Mouse (Mus musculus) MEL-GATA-1-ER (cell line): Measurements from ENCODE around the gene Pld5.
"Not testable (repeated sequence)": the region's sequence is repeated elsewhere in the genome, so short reads cannot be mapped to it uniquely, and the experiment has no call there.

Experiments used
- DNase-seq: peaks from one replicate; pipeline ENCODE4 v3.0.0-alpha.2; 2012; ENCODE audit warnings: low read depth; ENCODE audit errors: extremely low read depth

The Pld5 gene

GRCm38 (mm10) chr1:176046375-176046774, 228.7 kb downstream of the Pld5 start:
- DNase-seq: no peak

- DNase-seq: no peak
These were observed 232.1 kb downstream of the Pld5 start for GRCm38 (mm10) chr1:176043056-176043455.

DNA sequence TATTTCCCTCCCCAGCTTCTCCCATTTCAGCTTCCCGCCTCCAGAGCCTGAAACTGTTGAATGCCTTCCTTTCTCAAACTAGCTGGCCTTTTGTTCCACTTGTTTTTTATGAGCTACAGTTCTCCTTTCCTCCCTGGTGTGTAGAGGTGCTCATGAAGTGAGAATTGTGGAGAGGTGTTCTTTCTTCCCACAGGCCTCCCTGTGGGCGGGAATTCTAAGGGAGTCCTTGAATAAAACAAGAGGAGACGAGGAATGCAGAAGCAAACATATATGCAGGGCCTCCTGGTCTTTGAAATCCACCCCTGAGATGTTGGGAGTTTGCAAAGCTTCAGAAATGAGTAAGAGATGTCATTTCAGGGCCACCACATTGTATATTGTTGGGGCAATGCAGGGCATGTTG, 235.2 kb downstream of the Pld5 start:
- DNase-seq: no peak

DNA sequence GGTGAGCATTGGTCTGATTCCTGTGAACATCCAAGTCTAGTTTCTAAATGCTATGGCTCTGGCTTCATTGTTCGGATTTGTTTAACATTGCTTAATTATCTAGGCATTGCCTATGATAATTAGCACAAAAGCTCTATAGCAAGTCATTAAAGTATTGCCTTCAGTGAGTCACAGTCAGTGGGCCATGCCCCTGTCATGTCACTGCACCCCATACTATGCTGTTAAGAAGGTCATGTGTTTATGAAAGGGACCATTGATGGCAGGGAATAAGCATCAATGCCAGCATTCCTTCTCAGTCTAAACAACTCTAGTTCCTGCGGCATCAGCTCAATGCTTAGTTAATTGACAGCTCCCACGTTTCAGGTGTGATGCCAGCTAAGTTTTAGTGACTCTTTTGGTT, 239.1 kb downstream of the Pld5 start:
- no peak for DNase-seq

DNA sequence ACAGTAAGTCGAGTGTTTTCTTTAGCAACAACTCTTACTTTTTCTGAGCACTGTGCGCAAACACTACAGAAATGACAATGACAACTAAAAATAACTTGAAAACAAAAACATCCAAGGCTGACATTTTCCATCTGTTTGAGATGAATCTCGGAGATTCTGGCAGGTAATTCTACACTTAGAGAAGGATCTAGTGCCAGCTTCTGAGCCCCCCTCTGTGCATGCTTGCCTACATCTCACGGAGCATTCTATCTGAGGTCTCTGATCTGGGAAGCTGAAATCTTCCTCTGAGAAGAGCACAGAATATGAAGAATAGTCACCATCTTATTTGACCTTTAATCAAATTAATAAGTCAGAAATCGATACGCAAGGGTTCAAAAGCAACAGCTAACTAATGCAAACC, 240.4 kb downstream of the Pld5 start:
- DNase-seq: no peak

DNA sequence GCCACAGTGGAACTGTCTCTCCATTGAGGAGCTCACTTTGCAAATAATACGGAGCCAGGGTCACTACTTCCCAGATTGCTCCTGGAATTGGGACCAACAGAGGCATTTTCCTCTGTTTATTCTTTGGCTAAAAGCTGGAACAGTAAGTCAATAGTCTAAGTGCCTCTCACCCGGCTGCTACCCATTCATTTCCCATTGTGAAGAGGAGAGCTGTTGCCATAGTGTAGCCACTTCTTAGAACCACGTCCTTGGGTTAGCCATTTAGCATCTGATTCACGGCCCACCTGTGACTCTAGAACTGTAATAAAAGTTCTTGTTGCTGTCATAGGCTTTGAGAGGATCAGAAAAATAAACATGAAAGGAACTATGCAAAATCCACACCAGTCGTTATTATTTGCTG, 241.4 kb downstream of the Pld5 start:
- no peak for DNase-seq

- no peak for DNase-seq
These were observed 246.0 kb downstream of the Pld5 start for GRCm38 (mm10) chr1:176029063-176029462.

DNA sequence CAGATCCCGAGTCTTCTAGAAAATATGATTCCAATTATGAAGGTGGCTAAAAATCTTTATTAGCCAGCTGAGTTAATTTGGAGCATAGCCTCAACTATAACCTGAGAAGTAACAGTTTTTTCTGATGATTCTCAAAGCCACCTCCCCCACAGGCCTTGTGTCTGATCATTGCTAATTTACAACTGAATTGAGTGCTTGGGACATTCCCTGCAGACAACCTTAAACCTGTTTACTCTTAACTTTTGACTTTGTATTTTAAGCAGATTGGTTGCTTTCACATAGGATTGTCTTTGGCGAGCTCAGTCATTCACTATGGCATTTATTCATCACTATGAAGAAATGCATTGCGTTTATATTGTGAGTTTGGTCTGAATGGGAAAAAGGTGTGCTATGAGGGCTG, 246.7 kb downstream of the Pld5 start:
- no peak for DNase-seq

DNA sequence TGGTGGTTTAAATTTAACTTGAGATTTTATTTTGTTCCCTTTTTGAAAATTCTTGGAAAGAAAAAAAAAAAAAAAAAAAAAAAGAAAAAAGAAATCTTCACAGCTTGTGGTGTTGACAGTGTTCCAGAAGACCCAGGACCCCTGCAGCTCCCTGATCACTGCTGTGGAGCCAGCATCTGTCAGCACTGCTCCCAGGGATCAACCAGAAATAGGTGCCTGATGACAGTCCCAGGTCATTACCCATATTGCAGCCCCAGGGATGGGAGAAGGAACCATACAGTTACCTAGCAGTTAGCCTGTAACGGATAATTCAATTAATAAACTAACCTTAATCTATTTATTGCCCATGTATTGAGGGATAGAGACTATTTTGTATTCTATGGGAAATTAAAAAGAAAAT, 250.6 kb downstream of the Pld5 start:
- no peak for DNase-seq

GRCm38 (mm10) chr1:176018523-176018922, 256.6 kb downstream of the Pld5 start:
- no peak for DNase-seq

DNA sequence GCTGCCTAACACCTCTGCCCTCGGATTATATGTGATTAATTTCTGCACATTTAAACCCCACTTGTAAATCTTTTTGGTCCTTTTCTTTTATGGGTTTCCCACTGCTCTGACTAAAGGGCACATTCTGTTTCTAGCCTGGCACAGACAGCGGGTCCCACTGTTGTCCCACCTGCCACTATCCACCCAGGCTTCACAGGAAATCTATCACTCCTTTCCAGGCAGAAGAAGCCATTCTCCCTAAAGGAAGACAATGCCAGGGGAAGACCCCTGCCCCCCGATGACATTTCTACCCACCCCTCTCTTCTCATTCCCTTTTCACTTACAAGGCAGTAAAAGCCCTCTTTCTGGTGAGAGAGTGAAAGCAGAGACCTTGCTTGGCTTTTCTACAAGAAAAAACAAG, 259.0 kb downstream of the Pld5 start:
- no peak for DNase-seq

DNA sequence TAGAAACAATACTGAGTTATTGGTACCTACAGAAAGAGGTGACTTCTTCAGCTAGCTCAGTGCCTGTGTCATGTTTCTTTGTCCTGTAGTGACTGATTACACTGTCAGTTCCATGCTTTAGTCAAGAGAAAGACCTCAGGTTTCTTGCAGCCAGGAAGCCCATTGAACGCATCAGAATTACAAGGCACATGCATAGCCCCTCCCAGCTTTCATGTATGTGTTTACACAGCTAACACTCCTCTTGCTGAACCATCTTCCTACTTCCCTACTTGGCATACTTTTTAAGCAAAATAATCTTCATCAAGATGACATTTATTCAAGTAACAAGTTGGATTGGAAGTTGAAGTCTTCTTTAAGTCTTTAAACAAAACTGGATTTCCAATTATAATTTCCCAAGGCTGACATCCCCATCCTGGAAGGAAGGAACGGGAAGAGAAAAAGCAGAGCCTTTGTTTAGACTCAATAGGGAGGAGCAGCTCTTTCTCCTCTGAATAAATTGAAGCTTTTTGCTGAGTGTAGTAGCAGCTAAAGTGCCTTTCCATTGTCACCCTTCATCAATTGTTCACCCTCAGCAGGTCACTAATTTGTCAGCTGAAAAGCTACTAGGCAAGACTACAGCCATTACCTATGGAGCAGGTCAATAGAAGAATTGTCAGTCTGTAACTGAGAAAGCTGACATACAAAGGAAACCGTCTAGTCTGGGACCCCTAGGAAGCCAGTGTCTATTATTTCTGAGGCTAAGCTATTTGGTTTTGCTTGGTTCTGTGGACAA, 261.4 kb downstream of the Pld5 start:
- no peak for DNase-seq

GRCm38 (mm10) chr1:176011535-176011934, 263.6 kb downstream of the Pld5 start:
- no peak for DNase-seq

DNA sequence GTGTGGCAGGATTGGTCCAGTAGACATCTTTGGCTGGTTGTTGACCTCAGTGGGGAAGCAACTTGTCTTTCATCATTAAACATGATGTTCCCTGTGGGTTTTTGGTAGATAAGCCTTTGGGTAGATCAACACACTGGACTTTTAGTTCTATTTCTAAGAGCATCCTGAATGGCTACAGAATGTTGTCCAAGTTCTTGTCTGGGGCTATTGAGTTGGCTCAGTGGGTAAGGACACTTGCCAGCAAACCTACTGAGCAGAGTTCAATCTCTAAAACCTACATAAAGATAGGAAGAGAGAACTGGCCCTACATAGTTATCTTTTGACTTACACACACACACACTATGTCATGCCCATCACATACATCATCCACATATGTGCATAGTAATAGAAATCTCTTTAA, 264.0 kb downstream of the Pld5 start:
- no peak for DNase-seq

DNA sequence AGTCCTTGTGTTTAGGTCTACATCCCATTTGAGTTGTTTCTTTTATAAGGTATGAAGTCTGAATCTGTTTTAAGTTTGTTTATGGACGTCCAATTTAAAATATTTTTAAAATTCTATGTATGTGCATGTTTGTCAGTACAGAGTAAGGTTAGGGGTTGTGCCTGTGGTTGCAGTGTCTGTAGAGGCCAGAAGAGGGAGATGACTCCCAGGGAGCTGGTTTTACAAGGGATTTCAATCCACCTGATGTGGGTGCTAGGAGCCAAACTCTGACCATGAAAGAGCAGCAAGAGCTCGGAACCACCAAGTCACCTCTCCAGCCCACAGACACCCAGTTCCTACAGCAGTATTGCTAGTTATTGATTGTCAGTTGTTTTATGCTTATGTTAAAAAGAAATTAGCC, 266.7 kb downstream of the Pld5 start:
- no peak for DNase-seq

GRCm38 (mm10) chr1:176000599-176000998, 274.5 kb downstream of the Pld5 start:
- no peak for DNase-seq

DNA sequence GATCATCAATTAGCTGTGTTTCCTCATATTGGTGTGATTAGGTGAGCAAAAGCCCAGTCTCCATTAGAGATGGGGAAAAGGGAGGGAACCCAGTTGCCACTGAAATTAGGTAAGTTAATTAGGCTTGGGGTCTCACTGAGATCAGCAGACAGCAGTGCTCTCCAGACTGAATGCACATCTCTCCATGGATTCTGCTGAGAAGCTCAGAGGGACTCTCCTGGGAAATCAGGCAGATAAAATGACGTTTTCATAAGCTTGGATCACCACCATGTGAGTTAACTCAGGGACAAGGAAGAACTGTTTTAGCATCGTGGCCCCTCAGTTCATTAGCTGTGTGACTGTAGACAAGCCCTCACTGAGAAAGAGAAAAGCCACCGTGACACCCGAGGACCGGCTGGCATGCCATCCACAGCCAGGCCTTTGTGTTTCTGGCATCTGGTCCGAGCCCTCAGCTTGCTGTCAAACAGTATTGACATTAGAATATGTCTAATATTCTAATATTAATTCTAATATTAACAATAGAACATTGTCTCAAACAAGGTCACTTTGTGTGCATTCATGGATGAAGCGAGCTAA, 277.9 kb downstream of the Pld5 start:
- DNase-seq: no peak

DNA sequence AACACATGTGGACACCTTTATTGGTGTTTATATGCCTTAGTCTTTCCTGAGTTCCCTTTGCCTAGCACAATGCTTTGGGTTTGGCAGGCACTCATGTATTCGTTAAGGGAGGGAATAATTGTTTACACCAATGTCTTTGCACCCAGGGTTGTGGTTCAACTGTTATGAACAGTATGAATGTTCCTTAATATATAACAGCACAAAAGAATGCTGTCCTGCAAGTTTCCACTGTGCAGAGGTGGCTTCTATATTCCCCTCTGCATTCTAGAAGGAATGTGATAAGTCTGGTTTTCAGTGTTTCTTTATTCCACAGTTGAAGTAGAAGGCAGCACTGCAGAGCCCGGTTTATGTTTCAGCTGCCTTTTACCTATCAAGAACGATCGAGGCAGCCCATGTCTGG, 286.2 kb downstream of the Pld5 start:
- DNase-seq: no peak

DNA sequence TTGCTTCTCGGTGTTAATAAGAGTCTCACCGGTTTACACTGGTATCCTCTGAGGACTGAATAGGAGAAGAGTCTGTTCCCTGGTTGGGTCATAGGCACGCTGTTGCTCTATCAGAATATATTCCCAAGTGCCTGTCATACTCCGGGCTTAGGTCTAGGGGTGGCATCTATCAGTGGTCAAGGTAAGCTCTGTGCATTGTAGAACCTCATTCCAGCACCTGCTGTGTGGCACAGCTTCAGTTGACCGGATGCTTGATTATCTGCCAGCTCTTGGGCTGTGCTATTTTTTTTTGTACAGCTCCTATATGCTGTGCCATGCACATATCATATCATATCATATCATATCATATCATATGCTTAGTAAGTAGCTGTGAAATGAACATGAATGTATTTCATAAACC, 286.7 kb downstream of the Pld5 start:
- no peak for DNase-seq

- DNase-seq: not testable (repeated sequence)
These were observed 296.1 kb downstream of the Pld5 start, which contains the start of gene Rbm8a2 for GRCm38 (mm10) chr1:175979014-175979413. Rbm8a2 (minus strand) TSS chr1:175979114.

GRCm38 (mm10) chr1:175970710-175971109, 304.4 kb downstream of the Pld5 start:
- DNase-seq: no peak

- DNase-seq: no peak
These were observed 307.9 kb downstream of the Pld5 start for GRCm38 (mm10) chr1:175967004-175967745.

DNA sequence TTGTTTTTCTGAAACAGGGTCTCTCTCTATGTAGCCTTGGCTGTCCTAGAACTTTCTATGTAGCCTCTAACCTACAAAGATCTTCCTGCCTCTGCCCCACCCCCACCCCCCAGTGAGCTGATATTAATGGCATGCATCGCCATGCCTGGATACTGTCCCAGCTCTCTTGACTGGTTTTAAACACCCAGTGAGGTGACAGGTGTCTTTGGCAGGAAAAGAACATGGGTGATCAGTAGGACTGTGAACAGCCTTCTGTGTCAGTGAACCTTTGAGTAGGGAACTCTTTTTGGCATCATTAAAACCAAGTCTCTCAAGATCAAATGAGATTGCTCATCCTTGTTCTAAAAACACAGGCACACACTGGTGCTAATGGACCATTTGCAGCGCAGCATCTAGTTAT, 313.3 kb downstream of the Pld5 start:
- no peak for DNase-seq
